Mouse (Mus musculus) spleen, postnatal 36 days (tissue): ENCODE measurements at regions not wholly inside any gene's neighbourhood (a gene's known extent, or its start where the extent isn't known, plus 50 kb on each side); places are given as distances from the start of the nearest gene placed in this dataset.

Source experiments
- DNase-seq, 2 experiments: peaks; one replicate each; pipeline ENCODE4 v3.0.0; 2022; ENCODE audit warnings: low spot score in 2 of 2, mixed read lengths in 1 of 2

- DNase-seq: no peak
Observed at GRCm38 (mm10) chr12:79883651-79884050, 229.2 kb downstream of the Zfp36l1 start.

- no peak for DNase-seq
Observed at GRCm38 (mm10) chr12:79880751-79881261, 232.0 kb downstream of the Zfp36l1 start.

GRCm38 (mm10) chr12:79880346-79880745 lies 232.5 kb downstream of the Zfp36l1 start:
- DNase-seq: no peak

- DNase-seq: no peak
Observed at GRCm38 (mm10) chr12:79879918-79880273, 232.9 kb downstream of the Zfp36l1 start.

GRCm38 (mm10) chr12:79879093-79879917 lies 233.5 kb downstream of the Zfp36l1 start:
- no peak for DNase-seq

GRCm38 (mm10) chr12:79878766-79879092 lies 234.1 kb downstream of the Zfp36l1 start:
- no peak for DNase-seq

GRCm38 (mm10) chr12:79878163-79878562 lies 234.7 kb downstream of the Zfp36l1 start:
- DNase-seq: no peak

GRCm38 (mm10) chr12:79874333-79874732 lies 238.5 kb downstream of the Zfp36l1 start:
- no peak for DNase-seq

GRCm38 (mm10) chr12:79865179-79865552 lies 247.6 kb downstream of the Zfp36l1 start:
- no peak for DNase-seq

GRCm38 (mm10) chr12:79864346-79865178 lies 248.3 kb downstream of the Zfp36l1 start:
- DNase-seq: no peak
